Mouse (Mus musculus): ENCODE measurements around the gene Pcyt1a. TPM values are rescaled to one million over a fixed set of nuclear protein-coding genes. Genes with fewer than 3 reads are reported as not detected.

Pcyt1a gene
- polyA plus RNA-seq, 1 experiment from 2014 or later: 53.9 TPM

GRCm38 (mm10) chr16:32460518-32460917 lies 29.8 kb downstream of the Pcyt1a start:
- ATAC-seq (ENCODE audit: low read depth): no peak
- 61% methylated on average over 4 of the region's 4 CpGs for WGBS
- Histone ChIP-seq H3K9me3 (ENCODE audit: control insufficient read depth, low read length) (no peaks in the 10 kb centered on the region), H3K4me3 (ENCODE audit: low read length) (no peak overlapping the region), H3K4me1 (replicated peaks; ENCODE audit: control insufficient read depth, insufficient read depth, low read length) (no peaks in the 10 kb centered on the region; the same call in 1 of the 2 replicates), H3K27ac (ENCODE audit: low read length) (no peak overlapping the region), H3K9ac (ENCODE audit: low read length) (no peak overlapping the region), H3K36me3 (ENCODE audit: control insufficient read depth, insufficient read depth, low read length) (peaks cover 16% of the 10 kb centered on the region), H3K4me2 (ENCODE audit: low read depth, low read length) (no peak overlapping the region), H3K27me3 (ENCODE audit: control insufficient read depth, insufficient read depth, low read depth, low read length) (no peaks in the 10 kb centered on the region)

GRCm38 (mm10) chr16:32461713-32462112 lies 31.0 kb downstream of the Pcyt1a start:
- H3K4me1 ChIP-seq (replicated peaks; ENCODE audit: control insufficient read depth, insufficient read depth, low read length): no peaks in the 10 kb centered on the region; the same call in 1 of the 2 replicates
- H3K4me2 ChIP-seq (ENCODE audit: low read depth, low read length): no peak overlapping the region
- WGBS: 81% methylated on average over 5 of the region's 5 CpGs
- no peak for ATAC-seq (ENCODE audit: low read depth)
- H3K27ac ChIP-seq (ENCODE audit: low read length): no peak overlapping the region
- H3K9me3 ChIP-seq (ENCODE audit: control insufficient read depth, low read length): no peaks in the 10 kb centered on the region
- H3K27me3 ChIP-seq (ENCODE audit: control insufficient read depth, insufficient read depth, low read depth, low read length): no peaks in the 10 kb centered on the region
- no peak overlapping the region for H3K4me3 ChIP-seq (ENCODE audit: low read length)
- no peak overlapping the region for H3K9ac ChIP-seq (ENCODE audit: low read length)
- peaks cover 15% of the 10 kb centered on the region for H3K36me3 ChIP-seq (ENCODE audit: control insufficient read depth, insufficient read depth, low read length)

GRCm38 (mm10) chr16:32462950-32463349 lies 32.2 kb downstream of the Pcyt1a start:
- H3K9ac ChIP-seq (ENCODE audit: low read length): no peak overlapping the region
- no peak for ATAC-seq (ENCODE audit: low read depth)
- H3K27me3 ChIP-seq (ENCODE audit: control insufficient read depth, insufficient read depth, low read depth, low read length): no peaks in the 10 kb centered on the region
- H3K36me3 ChIP-seq (ENCODE audit: control insufficient read depth, insufficient read depth, low read length): peaks cover 14% of the 10 kb centered on the region
- no peak overlapping the region for H3K4me2 ChIP-seq (ENCODE audit: low read depth, low read length)
- H3K4me1 ChIP-seq (replicated peaks; ENCODE audit: control insufficient read depth, insufficient read depth, low read length): no peaks in the 10 kb centered on the region; the same call in 1 of the 2 replicates
- no peak overlapping the region for H3K27ac ChIP-seq (ENCODE audit: low read length)
- 92% methylated on average over 16 of the region's 16 CpGs for WGBS
- H3K9me3 ChIP-seq (ENCODE audit: control insufficient read depth, low read length): no peaks in the 10 kb centered on the region
- no peak overlapping the region for H3K4me3 ChIP-seq (ENCODE audit: low read length)

GRCm38 (mm10) chr16:32463426-32463825 lies 32.7 kb downstream of the Pcyt1a start:
- peaks cover 14% of the 10 kb centered on the region for H3K36me3 ChIP-seq (ENCODE audit: control insufficient read depth, insufficient read depth, low read length)
- no peak overlapping the region for H3K4me3 ChIP-seq (ENCODE audit: low read length)
- no peak overlapping the region for H3K4me2 ChIP-seq (ENCODE audit: low read depth, low read length)
- no peaks in the 10 kb centered on the region for H3K9me3 ChIP-seq (ENCODE audit: control insufficient read depth, low read length)
- H3K4me1 ChIP-seq (replicated peaks; ENCODE audit: control insufficient read depth, insufficient read depth, low read length): no peaks in the 10 kb centered on the region
- ATAC-seq (ENCODE audit: low read depth): no peak
- WGBS: 85% methylated on average over 2 of the region's 2 CpGs
- H3K27ac ChIP-seq (ENCODE audit: low read length): no peak overlapping the region
- H3K9ac ChIP-seq (ENCODE audit: low read length): no peak overlapping the region
- H3K27me3 ChIP-seq (ENCODE audit: control insufficient read depth, insufficient read depth, low read depth, low read length): no peaks in the 10 kb centered on the region

- no peak overlapping the region for H3K27ac ChIP-seq (ENCODE audit: low read length)
- no peaks in the 10 kb centered on the region for H3K27me3 ChIP-seq (ENCODE audit: control insufficient read depth, insufficient read depth, low read depth, low read length)
- H3K4me3 ChIP-seq (ENCODE audit: low read length): no peak overlapping the region
- no peak overlapping the region for H3K4me2 ChIP-seq (ENCODE audit: low read depth, low read length)
- WGBS: 0% methylated on average over 1 of the region's 1 CpGs
- peaks cover 21% of the 10 kb centered on the region for H3K36me3 ChIP-seq (ENCODE audit: control insufficient read depth, insufficient read depth, low read length)
- H3K9ac ChIP-seq (ENCODE audit: low read length): no peak overlapping the region
- no peaks in the 10 kb centered on the region for H3K4me1 ChIP-seq (replicated peaks; ENCODE audit: control insufficient read depth, insufficient read depth, low read length)
- H3K9me3 ChIP-seq (ENCODE audit: control insufficient read depth, low read length): no peaks in the 10 kb centered on the region
- ATAC-seq (ENCODE audit: low read depth): no peak
These were observed 34.2 kb downstream of the Pcyt1a start for GRCm38 (mm10) chr16:32464908-32465307.

GRCm38 (mm10) chr16:32468488-32468887 lies 37.8 kb downstream of the Pcyt1a start:
- no peaks in the 10 kb centered on the region for H3K4me1 ChIP-seq (replicated peaks; ENCODE audit: control insufficient read depth, insufficient read depth, low read length)
- H3K4me3 ChIP-seq (ENCODE audit: low read length): no peak overlapping the region
- H3K27ac ChIP-seq (ENCODE audit: low read length): no peak overlapping the region
- no peak overlapping the region for H3K4me2 ChIP-seq (ENCODE audit: low read depth, low read length)
- WGBS: 86% methylated on average over 3 of the region's 3 CpGs
- peaks cover 28% of the 10 kb centered on the region for H3K36me3 ChIP-seq (ENCODE audit: control insufficient read depth, insufficient read depth, low read length)
- H3K9ac ChIP-seq (ENCODE audit: low read length): no peak overlapping the region
- H3K9me3 ChIP-seq (ENCODE audit: control insufficient read depth, low read length): no peaks in the 10 kb centered on the region
- ATAC-seq (ENCODE audit: low read depth): no peak
- no peaks in the 10 kb centered on the region for H3K27me3 ChIP-seq (ENCODE audit: control insufficient read depth, insufficient read depth, low read depth, low read length)

GRCm38 (mm10) chr16:32469404-32470105 lies 38.8 kb downstream of the Pcyt1a start:
- Histone ChIP-seq H3K4me3 (ENCODE audit: low read length) (no peak overlapping the region), H3K4me1 (replicated peaks; ENCODE audit: control insufficient read depth, insufficient read depth, low read length) (no peaks in the 10 kb centered on the region), H3K27me3 (ENCODE audit: control insufficient read depth, insufficient read depth, low read depth, low read length) (no peaks in the 10 kb centered on the region), H3K4me2 (ENCODE audit: low read depth, low read length) (no peak overlapping the region), H3K27ac (ENCODE audit: low read length) (no peak overlapping the region), H3K9ac (ENCODE audit: low read length) (no peak overlapping the region), H3K9me3 (ENCODE audit: control insufficient read depth, low read length) (no peaks in the 10 kb centered on the region), H3K36me3 (ENCODE audit: control insufficient read depth, insufficient read depth, low read length) (peaks cover 22% of the 10 kb centered on the region)
- no peak for ATAC-seq (ENCODE audit: low read depth)
- WGBS: 58% methylated on average over 5 of the region's 5 CpGs

GRCm38 (mm10) chr16:32472276-32473015 lies 41.7 kb downstream of the Pcyt1a start:
- WGBS: 79% methylated on average over 7 of the region's 7 CpGs
- H3K27me3 ChIP-seq (ENCODE audit: control insufficient read depth, insufficient read depth, low read depth, low read length): no peaks in the 10 kb centered on the region
- H3K9ac ChIP-seq (ENCODE audit: low read length): no peak overlapping the region
- H3K4me2 ChIP-seq (ENCODE audit: low read depth, low read length): no peak overlapping the region
- no peaks in the 10 kb centered on the region for H3K9me3 ChIP-seq (ENCODE audit: control insufficient read depth, low read length)
- H3K36me3 ChIP-seq (ENCODE audit: control insufficient read depth, insufficient read depth, low read length): peaks cover 22% of the 10 kb centered on the region
- H3K27ac ChIP-seq (ENCODE audit: low read length): no peak overlapping the region
- H3K4me1 ChIP-seq (replicated peaks; ENCODE audit: control insufficient read depth, insufficient read depth, low read length): no peaks in the 10 kb centered on the region
- H3K4me3 ChIP-seq (ENCODE audit: low read length): no peak overlapping the region
- ATAC-seq (ENCODE audit: low read depth): no peak

- no peak overlapping the region for H3K4me2 ChIP-seq (ENCODE audit: low read depth, low read length)
- H3K27me3 ChIP-seq (ENCODE audit: control insufficient read depth, insufficient read depth, low read depth, low read length): no peaks in the 10 kb centered on the region
- H3K4me3 ChIP-seq (ENCODE audit: low read length): no peak overlapping the region
- 79% methylated on average over 6 of the region's 6 CpGs for WGBS
- H3K9ac ChIP-seq (ENCODE audit: low read length): no peak overlapping the region
- ATAC-seq (ENCODE audit: low read depth): no peak
- H3K4me1 ChIP-seq (replicated peaks; ENCODE audit: control insufficient read depth, insufficient read depth, low read length): no peaks in the 10 kb centered on the region
- H3K9me3 ChIP-seq (ENCODE audit: control insufficient read depth, low read length): no peaks in the 10 kb centered on the region
- H3K36me3 ChIP-seq (ENCODE audit: control insufficient read depth, insufficient read depth, low read length): peaks cover 3% of the 10 kb centered on the region
- H3K27ac ChIP-seq (ENCODE audit: low read length): no peak overlapping the region
These were observed 46.6 kb downstream of the Pcyt1a start for GRCm38 (mm10) chr16:32477315-32477714.

Measured in lung, embryonic 16.5 days (tissue).